Mouse (Mus musculus): Measurements from ENCODE around the gene Nufip1.

The Nufip1 gene

DNA sequence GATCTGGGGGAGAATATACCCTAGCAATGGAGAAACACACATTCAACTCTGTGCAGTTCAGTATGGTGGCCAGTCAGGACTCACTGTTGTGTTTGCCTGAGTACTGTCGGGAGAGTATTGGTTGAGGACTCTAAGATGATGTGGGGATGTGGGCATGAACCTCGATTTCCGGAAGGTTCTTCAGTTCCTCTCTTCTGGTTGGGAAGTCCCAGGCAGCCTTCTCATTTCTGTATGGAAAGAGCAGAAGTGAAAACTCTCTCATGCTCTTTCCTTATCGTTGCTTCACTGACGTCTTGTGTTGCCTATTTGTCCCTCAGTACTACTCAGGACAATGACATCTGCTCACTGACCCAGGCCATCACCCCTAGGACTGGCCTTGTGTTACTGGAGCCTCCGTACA is 68.7 kb downstream of the Nufip1 start:
- no peak for DNase-seq (ENCODE audit: low read depth, low spot score)

DNA sequence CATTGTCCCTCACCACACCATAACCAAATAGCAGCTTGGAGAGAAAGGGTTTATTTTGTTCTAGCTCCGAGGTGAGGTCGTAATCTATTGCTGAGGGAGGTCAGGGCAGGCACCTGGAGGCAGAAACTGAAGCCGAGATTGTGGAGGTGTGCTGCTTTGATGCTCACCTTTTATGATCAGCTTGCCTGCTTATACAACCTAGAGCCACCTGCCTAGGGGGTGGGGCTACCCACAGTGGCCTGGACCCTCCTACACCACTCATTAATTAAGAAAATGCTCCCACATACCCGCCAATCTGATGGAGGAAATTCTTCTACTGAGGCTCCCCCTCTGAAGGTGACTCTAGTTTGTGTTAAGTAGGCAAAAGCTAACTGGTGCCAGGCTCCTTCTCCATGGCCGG is 74.7 kb downstream of the Nufip1 start:
- DNase-seq (ENCODE audit: low read depth, low spot score), result no peak

DNA sequence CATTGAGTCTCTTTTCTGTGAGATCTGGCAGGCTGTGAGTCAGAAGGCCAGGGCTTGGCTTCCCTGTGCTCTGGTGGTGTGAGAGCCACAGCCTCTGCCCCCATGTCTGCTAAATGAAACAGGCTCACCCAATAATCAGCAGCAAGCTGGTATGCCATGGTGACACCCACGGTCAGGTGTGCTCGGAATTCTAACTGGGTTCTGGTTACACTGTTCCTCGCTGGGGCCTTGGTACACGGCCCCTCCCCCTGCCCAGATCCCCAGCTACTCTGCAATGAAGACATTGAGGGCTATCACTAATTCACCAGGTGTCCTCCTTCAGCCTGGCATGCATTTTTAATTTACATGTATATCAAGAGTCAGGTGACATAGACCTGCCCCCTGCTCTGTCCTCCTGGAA is 75.6 kb downstream of the Nufip1 start:
- DNase-seq (ENCODE audit: low read depth, low spot score), result no peak
